Mouse (Mus musculus) CH12.LX (cell line): Measurements from ENCODE around the gene Gm49342. TPM values are rescaled to one million over a fixed set of nuclear protein-coding genes. Genes with fewer than 3 reads are reported as not detected.

ENCODE experiments used
- DNase-seq: peaks from one replicate; pipeline ENCODE4 v3.0.0-alpha.2; 2013; ENCODE audit errors: extremely low read depth
- H3K27ac ChIP-seq: 2 replicates; pipeline ENCODE4 v1.5.1; 2012; ENCODE audit warnings: low read depth, mild to moderate bottlenecking, control low read depth, moderate library complexity; ENCODE audit not compliant: insufficient read depth
- H3K27me3 ChIP-seq: replicated peaks from 2 replicates; pipeline ENCODE3; 2012; ENCODE audit warnings: inconsistent platforms
- H3K36me3 ChIP-seq, 2 experiments: replicated peaks in 1 of 2; 2 replicates each; pipeline versions ENCODE3 to v1.6.1; 2012; ENCODE audit warnings: inconsistent platforms in 1 of 2, low read length in 1 of 2, mild to moderate bottlenecking in 1 of 2, mixed read lengths in 1 of 2, moderate library complexity in 1 of 2; ENCODE audit not compliant: control insufficient read depth in 1 of 2, insufficient read depth in 1 of 2
- H3K4me1 ChIP-seq, 2 experiments: 2 replicates each; pipeline ENCODE4 v1.6.1; 2012; ENCODE audit warnings: inconsistent platforms in 1 of 2, moderate library complexity in 1 of 2; ENCODE audit not compliant: insufficient read depth in 2 of 2, control insufficient read depth in 1 of 2
- H3K4me2 ChIP-seq: 2 replicates; pipeline ENCODE4 v1.6.1; 2012; ENCODE audit warnings: low read depth, mild to moderate bottlenecking, control low read depth; ENCODE audit not compliant: poor library complexity, insufficient read depth, severe bottlenecking
- H3K4me3 ChIP-seq, 3 experiments: fragments of 150-350 bp in 1 of 3; sonication (generic) in 1 of 3; replicated peaks in 1 of 3; 2 replicates each; pipeline versions ENCODE3 to v1.5.1; 2011 to 2012; ENCODE audit warnings: low read depth in 2 of 3, low read length in 2 of 3, mild to moderate bottlenecking in 2 of 3, moderate library complexity in 2 of 3, control low read depth in 1 of 3, improper control_type of control experiment in 1 of 3, inconsistent platforms in 1 of 3, mixed read lengths in 1 of 3; ENCODE audit not compliant: poor library complexity in 1 of 3
- H3K79me2 ChIP-seq: replicated peaks from 2 replicates; pipeline ENCODE4 v1.6.1; 2012; ENCODE audit warnings: mild to moderate bottlenecking, moderate library complexity; ENCODE audit not compliant: control insufficient read depth, poor library complexity, insufficient read depth, severe bottlenecking; ENCODE audit errors: extremely low read depth
- H3K9ac ChIP-seq: 2 replicates; pipeline ENCODE4 v1.6.1; 2012; ENCODE audit warnings: low read depth, mild to moderate bottlenecking, control low read depth, moderate library complexity; ENCODE audit not compliant: insufficient read depth
- H3K9me3 ChIP-seq: replicated peaks from 2 replicates; pipeline ENCODE3; 2012; ENCODE audit warnings: low read length, inconsistent platforms, mixed read lengths
- BHLHE40 ChIP-seq: IDR thresholded peaks from 2 replicates; pipeline ENCODE4 v1.6.1; 2011; ENCODE audit warnings: mild to moderate bottlenecking, low read depth, low read length, improper control_type of control experiment
- CHD1 ChIP-seq: IDR thresholded peaks from 2 replicates; pipeline ENCODE4 v1.6.1; 2012; ENCODE audit warnings: low read depth, low read length, improper control_type of control experiment, inconsistent platforms
- CHD2 ChIP-seq: IDR thresholded peaks from 2 replicates; pipeline ENCODE4 v1.6.1; 2011; ENCODE audit warnings: low read length, improper control_type of control experiment
- CTCF ChIP-seq, 2 experiments: IDR thresholded peaks in 1 of 2; conservative IDR thresholded peaks in 1 of 2; 2 replicates each; pipeline ENCODE4 v1.5.1; 2011 to 2012; ENCODE audit warnings: low read depth in 2 of 2, low read length in 2 of 2, improper control_type of control experiment in 1 of 2, inconsistent platforms in 1 of 2, mild to moderate bottlenecking in 1 of 2, moderate library complexity in 1 of 2
- E2F4 ChIP-seq: IDR thresholded peaks from 2 replicates; pipeline ENCODE4 v1.6.1; 2011; ENCODE audit warnings: low read depth, low read length, improper control_type of control experiment; ENCODE audit not compliant: insufficient replicate concordance
- ELF1 ChIP-seq: IDR thresholded peaks from 2 replicates; pipeline ENCODE4 v1.6.1; 2014; ENCODE audit warnings: low read depth, mild to moderate bottlenecking, inconsistent platforms, low read length, improper control_type of control experiment
- EP300 ChIP-seq: IDR thresholded peaks from 2 replicates; pipeline ENCODE4 v1.6.1; 2011; ENCODE audit warnings: low read length, improper control_type of control experiment
- ETS1 ChIP-seq: conservative IDR thresholded peaks from 2 replicates; pipeline ENCODE4 v1.6.1; 2012; ENCODE audit warnings: low read depth, mild to moderate bottlenecking, inconsistent platforms, low read length, improper control_type of control experiment, moderate library complexity
- GABPA ChIP-seq: IDR thresholded peaks from 2 replicates; pipeline ENCODE4 v1.6.1; 2012; ENCODE audit warnings: low read depth, low read length, improper control_type of control experiment, inconsistent platforms; ENCODE audit not compliant: insufficient replicate concordance
- HCFC1 ChIP-seq: IDR thresholded peaks from 2 replicates; pipeline ENCODE4 v1.6.1; 2012; ENCODE audit warnings: low read depth, mild to moderate bottlenecking, inconsistent platforms, low read length, improper control_type of control experiment
- IRF4 ChIP-seq: IDR thresholded peaks from 2 replicates; pipeline ENCODE4 v1.6.1; 2014; ENCODE audit warnings: low read depth, mild to moderate bottlenecking, inconsistent platforms, low read length, improper control_type of control experiment
- JUN ChIP-seq: IDR thresholded peaks from 2 replicates; pipeline ENCODE4 v1.6.1; 2011; ENCODE audit warnings: low read depth, mild to moderate bottlenecking, low read length, improper control_type of control experiment, moderate library complexity; ENCODE audit not compliant: insufficient read depth
- JUND ChIP-seq: conservative IDR thresholded peaks from 2 replicates; pipeline ENCODE4 v1.6.1; 2011; ENCODE audit warnings: low read depth, low read length, improper control_type of control experiment
- KAT2A ChIP-seq: IDR thresholded peaks from 2 replicates; pipeline ENCODE4 v1.6.1; 2012; ENCODE audit warnings: low read length, improper control_type of control experiment, inconsistent platforms; ENCODE audit not compliant: insufficient replicate concordance
- MAFK ChIP-seq: IDR thresholded peaks from 2 replicates; pipeline ENCODE4 v1.6.1; 2011; ENCODE audit warnings: low read length, improper control_type of control experiment; ENCODE audit not compliant: insufficient replicate concordance
- MAX ChIP-seq: IDR thresholded peaks from 2 replicates; pipeline ENCODE4 v1.6.1; 2011; ENCODE audit warnings: low read length, improper control_type of control experiment
- MAZ ChIP-seq: IDR thresholded peaks from 2 replicates; pipeline ENCODE4 v1.6.1; 2012; ENCODE audit warnings: low read depth, mild to moderate bottlenecking, inconsistent platforms, low read length, improper control_type of control experiment, moderate library complexity
- MEF2A ChIP-seq: IDR thresholded peaks from 2 replicates; pipeline ENCODE4 v1.6.1; 2014; ENCODE audit warnings: low read depth, mild to moderate bottlenecking, inconsistent platforms, low read length, improper control_type of control experiment, borderline replicate concordance
- MXI1 ChIP-seq: IDR thresholded peaks from 2 replicates; pipeline ENCODE4 v1.6.1; 2011; ENCODE audit warnings: mild to moderate bottlenecking, low read depth, low read length, improper control_type of control experiment
- MYC ChIP-seq: IDR thresholded peaks from 2 replicates; pipeline ENCODE4 v1.6.1; 2011; ENCODE audit warnings: low read depth, mild to moderate bottlenecking, improper control_type of control experiment, low read length
- NELFE ChIP-seq: IDR thresholded peaks from 2 replicates; pipeline ENCODE4 v1.6.1; 2011; ENCODE audit warnings: low read depth, low read length, improper control_type of control experiment
- NRF1 ChIP-seq: IDR thresholded peaks from 2 replicates; pipeline ENCODE4 v1.6.1; 2014; ENCODE audit warnings: low read depth, mild to moderate bottlenecking, inconsistent platforms, low read length, improper control_type of control experiment, moderate library complexity
- PAX5 ChIP-seq: IDR thresholded peaks from 2 replicates; pipeline ENCODE4 v1.6.1; 2012; ENCODE audit warnings: low read length, inconsistent platforms, mixed read lengths
- POLR2A ChIP-seq: IDR thresholded peaks from 2 replicates; pipeline ENCODE4 v1.6.1; 2011; ENCODE audit warnings: low read depth, mild to moderate bottlenecking, improper control_type of control experiment, low read length
- POLR2AphosphoS2 ChIP-seq: IDR thresholded peaks from 2 replicates; pipeline ENCODE4 v1.6.1; 2011; ENCODE audit warnings: low read depth, low read length, improper control_type of control experiment
- RAD21 ChIP-seq: IDR thresholded peaks from 2 replicates; pipeline ENCODE4 v1.6.1; 2011; ENCODE audit warnings: low read depth, mild to moderate bottlenecking, low read length, improper control_type of control experiment, moderate library complexity
- RCOR1 ChIP-seq: conservative IDR thresholded peaks from 2 replicates; pipeline ENCODE4 v1.6.1; 2012; ENCODE audit warnings: low read depth, mild to moderate bottlenecking, inconsistent platforms, low read length, improper control_type of control experiment
- SIN3A ChIP-seq: IDR thresholded peaks from 2 replicates; pipeline ENCODE4 v1.6.1; 2012; ENCODE audit warnings: low read length, improper control_type of control experiment, inconsistent platforms
- SMC3 ChIP-seq: IDR thresholded peaks from 2 replicates; pipeline ENCODE4 v1.6.1; 2011; ENCODE audit warnings: low read depth, low read length, improper control_type of control experiment
- TBP ChIP-seq: conservative IDR thresholded peaks from 2 replicates; pipeline ENCODE4 v1.6.1; 2011; ENCODE audit warnings: low read depth, low read length, improper control_type of control experiment
- TCF12 ChIP-seq: IDR thresholded peaks from 2 replicates; pipeline ENCODE4 v1.6.1; 2014; ENCODE audit warnings: low read depth, mild to moderate bottlenecking, inconsistent platforms, low read length, improper control_type of control experiment
- UBTF ChIP-seq: IDR thresholded peaks from 2 replicates; pipeline ENCODE4 v1.6.1; 2012; ENCODE audit warnings: low read depth, mild to moderate bottlenecking, inconsistent platforms, low read length, improper control_type of control experiment, moderate library complexity
- USF1 ChIP-seq: IDR thresholded peaks from 2 replicates; pipeline ENCODE4 v1.6.1; 2014; ENCODE audit warnings: low read depth, mild to moderate bottlenecking, inconsistent platforms, low read length, improper control_type of control experiment
- USF2 ChIP-seq: conservative IDR thresholded peaks from 2 replicates; pipeline ENCODE4 v1.6.1; 2011; ENCODE audit warnings: low read depth, low read length, improper control_type of control experiment
- ZC3H11A ChIP-seq: IDR thresholded peaks from 2 replicates; pipeline ENCODE4 v1.6.1; 2012; ENCODE audit warnings: low read depth, mild to moderate bottlenecking, inconsistent platforms, low read length, improper control_type of control experiment
- ZKSCAN1 ChIP-seq: IDR thresholded peaks from 2 replicates; pipeline ENCODE4 v1.6.1; 2012; ENCODE audit warnings: low read depth, inconsistent platforms, low read length, improper control_type of control experiment, borderline replicate concordance
- ZMIZ1 ChIP-seq: IDR thresholded peaks from 2 replicates; pipeline ENCODE4 v1.6.1; 2012; ENCODE audit warnings: low read depth, mild to moderate bottlenecking, inconsistent platforms, low read length, improper control_type of control experiment
- ZNF384 ChIP-seq: IDR thresholded peaks from 2 replicates; pipeline ENCODE4 v1.6.1; 2012; ENCODE audit warnings: low read depth, low read length, improper control_type of control experiment, inconsistent platforms
- dilution Hi-C: fragments of 300-500 bp; cut with MboI; formaldehyde crosslinking; loops from 2 replicates; pipeline ENCODE4 v1.14.3; 2020; ENCODE audit warnings: low sequenced_read_pairs; ENCODE audit not compliant: extremely low pct_unique_long_range_greater_than_20kb, extremely low pct_ligation_motif_present
- in situ Hi-C: fragments of 300-500 bp; cut with MboI; formaldehyde crosslinking; loops from 3 replicates; pipeline ENCODE4 v1.14.3; 2019; ENCODE audit warnings: low sequenced_read_pairs, low pct_ligation_motif_present, low pct_unique_long_range_greater_than_20kb, mixed read lengths
- polyA plus RNA-seq: library from polyadenylated mRNA; unstranded; fragments of >175 nt; gene quantifications from 2 replicates; pipeline ENCODE4 v1.2.1, GENCODE M21; 2012; ENCODE audit warnings: low read depth; ENCODE audit not compliant: insufficient read length
- total RNA-seq, 2 experiments: library from RNA; depleted of rRNA; stranded (reverse); fragments of 300-350 nt in 1 of 2; fragments of >200 nt in 1 of 2; gene quantifications; 2 replicates each; pipeline ENCODE4 v1.2.3; 2012 to 2014

Gm49342 gene
- total and polyA plus RNA-seq, 3 experiments, result 50.6 to 120 TPM; not detected in 1

GRCm38 (mm10) chr14:50991037-50991436 lies 46.7 kb downstream of the Gm49342 start:
- Histone ChIP-seq H3K4me1 (peaks cover 0 to 11% of the 10 kb centered on the region in 2 experiments; a peak in 2 of 4 replicates), H3K27ac (no peak overlapping the region), H3K9me3 (no peaks in the 10 kb centered on the region), H3K79me2 (no peaks in the 10 kb centered on the region), H3K4me3 (no peak overlapping the region), H3K9ac (no peak overlapping the region; the same call in 1 of the 2 replicates), H3K27me3 (no peaks in the 10 kb centered on the region), H3K36me3 (no peaks in the 10 kb centered on the region), H3K4me2 (no peak overlapping the region)
- dilution Hi-C loops, result no loop called here
- TF ChIP-seq PAX5 (no peak), JUND (no peak), MEF2A (no peak), USF1 (peak; percentile 75), POLR2A (no peak), USF2 (peak; percentile 70), ZC3H11A (no peak), ZKSCAN1 (no peak), RAD21 (no peak), EP300 (peak; percentile 41; the same call in 1 of the 2 replicates), ZNF384 (no peak), MAFK (no peak), CHD2 (no peak), SIN3A (no peak), GABPA (no peak), RCOR1 (no peak; the same call in 1 of the 2 replicates), CHD1 (no peak), CTCF (conservative IDR thresholded peaks at IDR 0.05 in 1 of 2, IDR thresholded peaks at IDR 0.05 in 1 of 2; ENCODE audit: low read depth in 2 of 2, low read length in 2 of 2) (no peak), MAZ (no peak), NELFE (no peak), BHLHE40 (peak; percentile 70), ETS1 (peak; percentile 82), SMC3 (no peak), IRF4 (peak; percentile 91), ELF1 (no peak), NRF1 (no peak), UBTF (no peak), HCFC1 (no peak; the same call in 1 of the 2 replicates), JUN (no peak), TCF12 (no peak; the same call in 1 of the 2 replicates), TBP (0 out of 2 replicates have a peak, but pooled peaks have one; percentile 12), E2F4 (no peak), POLR2AphosphoS2 (no peak), MAX (no peak), KAT2A (no peak), ZMIZ1 (no peak), MYC (no peak), MXI1 (no peak)
- DNase-seq, result peak; percentile 41
- in situ Hi-C loops, result no loop called here
